Mouse (Mus musculus) liver, embryonic 14.5 days (tissue): ENCODE measurements at regions not wholly inside any gene's neighbourhood (a gene's known extent, or its start where the extent isn't known, plus 50 kb on each side); places are given as distances from the start of the nearest gene placed in this dataset.

Experiments
- ATAC-seq: fragments of 200-750 bp; cut with Nextera tagmentation; 2 replicates; pipeline ENCODE4 v1.8.0; 2017; ENCODE audit warnings: moderate number of reproducible peaks, mild to moderate bottlenecking, moderate library complexity; ENCODE audit not compliant: insufficient read depth
- DNase-seq, 3 experiments: peaks; one replicate each; pipeline ENCODE4 v3.0.0-alpha.2; 2012 to 2013; ENCODE audit warnings: low read depth in 3 of 3, low spot score in 3 of 3
- H3K27ac ChIP-seq: fragments of 300-500 bp; sonication (generic); 2 replicates; pipeline ENCODE4 v1.5.1; 2014; ENCODE audit warnings: moderate library complexity, mild to moderate bottlenecking, control low read depth, inconsistent platforms
- H3K27me3 ChIP-seq: fragments of 300-500 bp; sonication (generic); 2 replicates; pipeline ENCODE4 v1.6.1; 2014; ENCODE audit warnings: mild to moderate bottlenecking, low read length, moderate library complexity; ENCODE audit not compliant: control insufficient read depth, insufficient read depth
- H3K36me3 ChIP-seq: fragments of 300-500 bp; sonication (generic); replicated peaks from 2 replicates; pipeline ENCODE4 v1.6.1; 2014; ENCODE audit warnings: low read depth; ENCODE audit not compliant: control insufficient read depth, insufficient read depth
- H3K4me1 ChIP-seq, 2 experiments: fragments of 200-500 bp in 1 of 2; fragments of 300-500 bp in 1 of 2; sonication (generic) in 1 of 2; replicated peaks; 2 replicates each; pipeline ENCODE4 v1.6.1; 2012 to 2014; ENCODE audit warnings: antibody characterized with exemption in 1 of 2, inconsistent platforms in 1 of 2, low read length in 1 of 2; ENCODE audit not compliant: control insufficient read depth in 2 of 2, insufficient read depth in 2 of 2
- H3K4me2 ChIP-seq: fragments of 300-500 bp; sonication (generic); 2 replicates; pipeline ENCODE4 v1.6.1; 2014; ENCODE audit warnings: low read depth, mild to moderate bottlenecking, control low read depth, moderate library complexity
- H3K4me3 ChIP-seq, 2 experiments: fragments of 200-500 bp in 1 of 2; fragments of 300-500 bp in 1 of 2; sonication (generic) in 1 of 2; 2 replicates each; pipeline ENCODE4 v1.5.1; 2012 to 2014; ENCODE audit warnings: low read depth in 2 of 2, low read length in 2 of 2, mild to moderate bottlenecking in 2 of 2, control low read depth in 1 of 2, inconsistent platforms in 1 of 2, moderate library complexity in 1 of 2; ENCODE audit not compliant: insufficient read depth in 1 of 2
- H3K9ac ChIP-seq: fragments of 300-500 bp; sonication (generic); replicated peaks from 2 replicates; pipeline ENCODE4 v1.6.1; 2014; ENCODE audit warnings: mild to moderate bottlenecking, control low read depth, moderate library complexity
- H3K9me3 ChIP-seq: fragments of 300-500 bp; sonication (generic); 2 replicates; pipeline ENCODE4 v1.6.1; 2016; ENCODE audit warnings: low read length, mixed read lengths; ENCODE audit not compliant: control insufficient read depth
- CTCF ChIP-seq: IDR thresholded peaks from 2 replicates; pipeline ENCODE4 v1.5.1; 2016; ENCODE audit warnings: antibody characterized with exemption, low read depth, control low read depth
- EP300 ChIP-seq: IDR thresholded peaks from 2 replicates; pipeline ENCODE4 v1.6.1; 2016; ENCODE audit warnings: antibody characterized with exemption, low read depth
- WGBS: fragments of 180-500 bp; shearing (Covaris S2); extraction: QIAGEN DNeasy Blood & Tissue Kit; methylation state at CpG from one replicate; pipeline ENCODE4 v1.1.7; 2014; ENCODE audit not compliant: insufficient replicate concordance; 5-methylcytosine and 5-hydroxymethylcytosine counted together

DNA sequence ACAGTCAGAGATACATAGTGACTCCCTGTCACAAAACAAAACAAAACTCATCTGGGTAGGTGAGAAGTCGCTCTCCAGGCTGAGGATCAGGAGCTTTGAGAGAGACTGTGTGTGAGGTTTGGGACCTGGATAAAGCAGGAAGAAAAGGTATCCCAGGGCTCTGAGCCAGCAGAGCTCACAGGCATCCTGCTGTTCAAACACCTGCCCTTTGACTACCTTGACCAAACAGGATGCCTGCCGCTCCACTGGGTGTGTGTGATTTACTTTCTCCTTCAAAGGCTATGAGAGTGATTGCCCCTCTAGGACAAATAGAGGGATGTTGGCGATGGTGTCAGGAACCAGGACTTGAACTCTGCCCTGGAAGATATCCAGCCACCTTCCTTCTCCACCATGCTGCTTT is 674.3 kb downstream of the Zfp706 start:
- H3K4me1 ChIP-seq, result peaks cover 9 to 26% of the 10 kb centered on the region in 2 experiments
- H3K27ac ChIP-seq, result no peak overlapping the region
- H3K9me3 ChIP-seq, result no peaks in the 10 kb centered on the region
- H3K36me3 ChIP-seq, result no peaks in the 10 kb centered on the region
- no peak for ATAC-seq
- no peak overlapping the region for H3K4me2 ChIP-seq
- TF ChIP-seq CTCF (no peak), EP300 (no peak)
- 45% methylated on average over 3 of the region's 3 CpGs for WGBS
- H3K27me3 ChIP-seq, result peaks cover 10% of the 10 kb centered on the region
- no peak for DNase-seq
- H3K9ac ChIP-seq, result no peak overlapping the region
- H3K4me3 ChIP-seq, result no peak overlapping the region
